9 mouse cellular contexts compared by ENCODE assay signal in genomic region chr9:96668628-96669027, GRCm38 (mm10). TPM values are rescaled to one million over a fixed set of nuclear protein-coding genes. Genes with fewer than 3 reads are reported as not detected.
A peak's percentile ranks its signal among the peaks of the same experiment; 100 is the strongest.
DNase-seq lines count a peak whose midpoint lies in the region; ATAC-seq and TF ChIP-seq lines count a peak whose summit lies in the region.
"Had no signal": no experiment of that assay in that cellular context is flagged by ENCODE, and none has a peak within 500 bp of the region (broad histone marks: within the 10 kb centered on the region; RNA-seq: fewer than 3 reads in every experiment).

No protein-coding gene starts in this region.

- no peak overlapping the region for H3K9ac ChIP-seq in heart, embryonic 15.5 days
- H3K9ac ChIP-seq: heart, embryonic 13.5 days had no signal

- ATAC-seq in heart, embryonic 15.5 days (replicated peaks; ENCODE audit: insufficient number of reproducible peaks, insufficient read depth, low FRiP score, low read depth) = peak; percentile 66; the same call in 1 of the 2 replicates
- ATAC-seq in erythroblast, adult 5-6 weeks (replicated peaks; ENCODE audit: low FRiP score, poor library complexity, severe bottlenecking) = no peak

- DNase-seq in R1 (ENCODE audit: low read depth, low spot score) = peak; percentile 73
- DNase-seq in cerebellum, postnatal 36 days = peak; percentile 75
- DNase-seq in layer of hippocampus, adult 11-12 months (ENCODE audit: low spot score) = peak; percentile 81
- peak; percentile 34 for DNase-seq in lung, postnatal 25 days (ENCODE audit: low spot score)
- peak; percentile 75 to 88 for DNase-seq in right cerebral cortex, adult 2 months (ENCODE audit: low spot score in 2 of 2)

- no peak overlapping the region for H3K27ac ChIP-seq in heart, embryonic 15.5 days
- H3K27ac ChIP-seq: heart, embryonic 13.5 days had no signal

- H3K79me2 ChIP-seq in C2C12 (ENCODE audit: control insufficient read depth, insufficient read depth) = no peaks in the 10 kb centered on the region

- H3K4me3 ChIP-seq in C2C12 (ENCODE audit: insufficient read depth, poor library complexity, severe bottlenecking) = no peak overlapping the region
- no peak overlapping the region for H3K4me3 ChIP-seq in heart, embryonic 15.5 days
- H3K4me3 ChIP-seq: heart, embryonic 13.5 days had no signal

- no peak overlapping the region for H3ac ChIP-seq in C2C12 (ENCODE audit: control insufficient read depth, insufficient read length, low read depth)

- H3K27me3 ChIP-seq in C2C12 (ENCODE audit: control insufficient read depth, insufficient read depth, insufficient read length) = no peaks in the 10 kb centered on the region
- no peaks in the 10 kb centered on the region for H3K27me3 ChIP-seq in heart, embryonic 15.5 days
- H3K27me3 ChIP-seq: heart, embryonic 13.5 days had no signal

- no peaks in the 10 kb centered on the region for H3K36me3 ChIP-seq in C2C12 (ENCODE audit: control insufficient read depth, insufficient read depth)
- no peaks in the 10 kb centered on the region for H3K36me3 ChIP-seq in heart, embryonic 15.5 days
- H3K36me3 ChIP-seq: heart, embryonic 13.5 days had no signal

- H3K79me3 ChIP-seq in C2C12 (ENCODE audit: low read depth) = no peaks in the 10 kb centered on the region

- peak; percentile 93 for TF ChIP-seq CTCF in C2C12 (IDR thresholded peaks at IDR 0.05; ENCODE audit: control insufficient read depth, insufficient read depth, insufficient read length)

- WGBS in heart, embryonic 15.5 days = 40% methylated on average over 5 of the region's 5 CpGs

- H3K4me2 ChIP-seq in heart, embryonic 15.5 days = no peak overlapping the region
- H3K4me2 ChIP-seq: heart, embryonic 13.5 days had no signal

- H3K4me1 ChIP-seq in heart, embryonic 15.5 days (replicated peaks) = peaks cover 8% of the 10 kb centered on the region
- H3K4me1 ChIP-seq: heart, embryonic 13.5 days had no signal

- no peaks in the 10 kb centered on the region for H3K9me3 ChIP-seq in heart, embryonic 15.5 days (replicated peaks)
- H3K9me3 ChIP-seq: heart, embryonic 13.5 days had no signal

TF ChIP-seq in C2C12, 6 proteins besides CTCF, POLR2A, EP300 and RAD21:
- TF ChIP-seq CEBPB (IDR thresholded peaks at IDR 0.05; ENCODE audit: low read depth) (no peak), MAX (IDR thresholded peaks at IDR 0.05) (no peak), USF1 (IDR thresholded peaks at IDR 0.05; ENCODE audit: low read depth) (no peak), FOSL1 (IDR thresholded peaks at IDR 0.05; ENCODE audit: insufficient read depth, low read length, poor library complexity, severe bottlenecking) (no peak), MYOG (IDR thresholded peaks at IDR 0.05; ENCODE audit: control insufficient read depth, extremely low read depth, insufficient read length) (no peak), MYOD1 (IDR thresholded peaks at IDR 0.05; ENCODE audit: control insufficient read depth, insufficient read length, low read depth) (no peak)
TF ChIP-seq in C2C12: peak in this region for 0.

RNA-seq across cellular contexts. Expression of gene Rasa2, which starts 37.2 kb away (rescaled TPM):
- 1.5 TPM for polyA plus RNA-seq in C2C12 (2012; fragmentation: generic; extraction: Trizol)
- polyA plus RNA-seq in heart, embryonic 15.5 days (2015; fragmentation: Nextera tagmentation; extraction: Ambion mirVana) = 13.0 and 13.1 TPM in 2 replicates
- total RNA-seq in erythroblast, adult 5-6 weeks (2015; ENCODE audit: low replicate concordance) = 11.1 and 13.3 TPM in 2 replicates
- total RNA-seq in erythroblast, adult 5-6 weeks (2017; ENCODE audit: low replicate concordance) = 5.9 and 6.3 TPM in 2 replicates
